11 mouse cellular contexts compared by ENCODE assay signal in genomic region chr6:50978016-50978415, GRCm38 (mm10).
DNase-seq lines count a peak whose midpoint lies in the region; ATAC-seq and TF ChIP-seq lines count a peak whose summit lies in the region.
"Had no signal": no experiment of that assay in that cellular context is flagged by ENCODE, and none has a peak within 500 bp of the region (broad histone marks: within the 10 kb centered on the region; RNA-seq: fewer than 3 reads in every experiment).

No protein-coding gene starts in this region.

- no peaks in the 10 kb centered on the region for H3K27me3 ChIP-seq in forebrain, embryonic 14.5 days (replicated peaks; ENCODE audit: control insufficient read depth, insufficient read depth, low read length)
- no peaks in the 10 kb centered on the region for H3K27me3 ChIP-seq in forebrain, postnatal 0 days (ENCODE audit: insufficient read depth, low read length)
- H3K27me3 ChIP-seq in kidney, embryonic 15.5 days: no peaks in the 10 kb centered on the region
- no peaks in the 10 kb centered on the region for H3K27me3 ChIP-seq in intestine, embryonic 14.5 days (replicated peaks; ENCODE audit: control insufficient read depth, insufficient read depth, low read length)
- H3K27me3 ChIP-seq: liver, embryonic 12.5 days; neural tube, embryonic 12.5 days had no signal

- no peak overlapping the region for H3K9ac ChIP-seq in forebrain, embryonic 14.5 days (ENCODE audit: low read length)
- no peak overlapping the region for H3K9ac ChIP-seq in forebrain, postnatal 0 days
- H3K9ac ChIP-seq in kidney, embryonic 15.5 days: no peak overlapping the region
- H3K9ac ChIP-seq in intestine, embryonic 14.5 days (ENCODE audit: low read length): no peak overlapping the region
- H3K9ac ChIP-seq: liver, embryonic 12.5 days; neural tube, embryonic 12.5 days had no signal

- peaks cover 6% of the 10 kb centered on the region; the same call in 1 of the 2 replicates for H3K4me1 ChIP-seq in forebrain, embryonic 14.5 days (ENCODE audit: control insufficient read depth, insufficient read depth, low read length)
- H3K4me1 ChIP-seq in forebrain, postnatal 0 days (ENCODE audit: insufficient read depth): no peaks in the 10 kb centered on the region
- peaks cover 76% of the 10 kb centered on the region for H3K4me1 ChIP-seq in kidney, embryonic 15.5 days
- peaks cover 61% of the 10 kb centered on the region for H3K4me1 ChIP-seq in intestine, embryonic 14.5 days (replicated peaks; ENCODE audit: control insufficient read depth, insufficient read depth, low read length)
- H3K4me1 ChIP-seq: liver, embryonic 12.5 days; neural tube, embryonic 12.5 days had no signal

- ATAC-seq in forebrain, embryonic 14.5 days: no peak
- no peak for ATAC-seq in forebrain, postnatal 0 days
- ATAC-seq in kidney, embryonic 15.5 days (replicated peaks; ENCODE audit: low FRiP score): no peak
- ATAC-seq in intestine, embryonic 14.5 days (replicated peaks; ENCODE audit: low FRiP score, low TSS enrichment, low read depth): no peak
- ATAC-seq: liver, embryonic 12.5 days had no signal

- WGBS in forebrain, embryonic 14.5 days: 78% methylated on average over 4 of the region's 4 CpGs
- 77% methylated on average over 4 of the region's 4 CpGs for WGBS in forebrain, postnatal 0 days
- 51% methylated on average over 4 of the region's 4 CpGs for WGBS in kidney, embryonic 15.5 days
- WGBS in intestine, embryonic 14.5 days: 32% methylated on average over 4 of the region's 4 CpGs

- no peaks in the 10 kb centered on the region for H3K36me3 ChIP-seq in forebrain, embryonic 14.5 days (ENCODE audit: control insufficient read depth, insufficient read depth, low read length)
- H3K36me3 ChIP-seq in forebrain, postnatal 0 days (ENCODE audit: insufficient read depth): no peaks in the 10 kb centered on the region
- H3K36me3 ChIP-seq in kidney, embryonic 15.5 days: no peaks in the 10 kb centered on the region
- H3K36me3 ChIP-seq in intestine, embryonic 14.5 days (ENCODE audit: control insufficient read depth, insufficient read depth, low read length): no peaks in the 10 kb centered on the region
- H3K36me3 ChIP-seq: liver, embryonic 12.5 days; neural tube, embryonic 12.5 days had no signal

- H3K9me3 ChIP-seq in forebrain, embryonic 14.5 days (replicated peaks; ENCODE audit: control insufficient read depth, low read length): no peaks in the 10 kb centered on the region
- H3K9me3 ChIP-seq in forebrain, postnatal 0 days (ENCODE audit: low read length): no peaks in the 10 kb centered on the region
- H3K9me3 ChIP-seq in kidney, embryonic 15.5 days (replicated peaks): no peaks in the 10 kb centered on the region
- H3K9me3 ChIP-seq in intestine, embryonic 14.5 days (ENCODE audit: control insufficient read depth, low read length): no peaks in the 10 kb centered on the region
- H3K9me3 ChIP-seq: liver, embryonic 12.5 days; neural tube, embryonic 12.5 days had no signal

- H3K4me3 ChIP-seq in forebrain, embryonic 14.5 days (ENCODE audit: low read depth, low read length): no peak overlapping the region
- H3K4me3 ChIP-seq in forebrain, postnatal 0 days (ENCODE audit: low read depth, low read length): no peak overlapping the region
- no peak overlapping the region for H3K4me3 ChIP-seq in kidney, embryonic 15.5 days (replicated peaks)
- H3K4me3 ChIP-seq in intestine, embryonic 14.5 days (ENCODE audit: low read depth, low read length): no peak overlapping the region
- H3K4me3 ChIP-seq: liver, embryonic 12.5 days; neural tube, embryonic 12.5 days had no signal

- no peak for DNase-seq in forebrain, embryonic 14.5 days (ENCODE audit: low spot score)
- DNase-seq in forebrain, postnatal 0 days: no peak
- DNase-seq in kidney, postnatal 25 days: no peak
- peak; percentile 59 for DNase-seq in NIH3T3 (ENCODE audit: low read depth)
- DNase-seq in intestine, embryonic 14.5 days (ENCODE audit: low spot score): no peak
- DNase-seq in spleen, adult 12 weeks (ENCODE audit: low spot score): no peak
- DNase-seq in retina, postnatal 1 day: no peak
- DNase-seq: cerebellum, postnatal 10 days had no signal

- no peak overlapping the region for H3K4me2 ChIP-seq in forebrain, embryonic 14.5 days (ENCODE audit: low read length)
- H3K4me2 ChIP-seq in forebrain, postnatal 0 days (ENCODE audit: low read depth): no peak overlapping the region
- H3K4me2 ChIP-seq in kidney, embryonic 15.5 days: no peak overlapping the region
- no peak overlapping the region for H3K4me2 ChIP-seq in intestine, embryonic 14.5 days (ENCODE audit: low read length)
- H3K4me2 ChIP-seq: liver, embryonic 12.5 days; neural tube, embryonic 12.5 days had no signal

- TF ChIP-seq CTCF in forebrain, postnatal 0 days (IDR thresholded peaks at IDR 0.05; ENCODE audit: low read depth): no peak

- peak overlapping the region; percentile 27; the same call in 1 of the 2 replicates for H3K27ac ChIP-seq in forebrain, embryonic 14.5 days (ENCODE audit: low read depth, low read length)
- no peak overlapping the region for H3K27ac ChIP-seq in forebrain, postnatal 0 days (ENCODE audit: low read depth, low read length)
- peak overlapping the region; percentile 87 for H3K27ac ChIP-seq in kidney, embryonic 15.5 days
- peak overlapping the region; percentile 91 for H3K27ac ChIP-seq in intestine, embryonic 14.5 days (ENCODE audit: low read depth)
- H3K27ac ChIP-seq: liver, embryonic 12.5 days; neural tube, embryonic 12.5 days had no signal
